Mouse (Mus musculus): ENCODE data around the gene Tes. TPM values are rescaled to one million over a fixed set of nuclear protein-coding genes. Genes with fewer than 3 reads are reported as not detected.
"Not testable (repeated sequence)": the region's sequence is repeated elsewhere in the genome, so short reads cannot be mapped to it uniquely, and the experiment has no call there.

Tes gene
- polyA plus RNA-seq, 1 experiment, result 2.1 TPM

- TF ChIP-seq CTCF (IDR thresholded peaks at IDR 0.05; ENCODE audit: borderline replicate concordance, insufficient read depth, low read depth, low read length) (no peak), POLR2A (IDR thresholded peaks at IDR 0.05; ENCODE audit: borderline replicate concordance, insufficient read depth, low read length) (no peak)
- Histone ChIP-seq H3K4me3 (replicated peaks; ENCODE audit: insufficient read depth, low read depth, low read length) (no peak overlapping the region), H3K27ac (ENCODE audit: insufficient read depth, low read length) (no peak overlapping the region), H3K27me3 (ENCODE audit: control insufficient read depth, insufficient read depth, low read length) (no peaks in the 10 kb centered on the region), H3K4me1 (ENCODE audit: control insufficient read depth, insufficient read depth, low read length) (no peaks in the 10 kb centered on the region)
- 76% methylated on average over 6 of the region's 6 CpGs for WGBS
- no peak for DNase-seq
These were observed 11.8 kb upstream of the Tes start for GRCm38 (mm10) chr6:17053028-17053660.

- TF ChIP-seq CTCF (IDR thresholded peaks at IDR 0.05; ENCODE audit: borderline replicate concordance, insufficient read depth, low read depth, low read length), result no peak
- no peak for TF ChIP-seq POLR2A (IDR thresholded peaks at IDR 0.05; ENCODE audit: borderline replicate concordance, insufficient read depth, low read length)
- DNase-seq, result no peak
- Histone ChIP-seq H3K27ac (ENCODE audit: insufficient read depth, low read length) (no peak overlapping the region), H3K4me3 (replicated peaks; ENCODE audit: insufficient read depth, low read depth, low read length) (no peak overlapping the region), H3K4me1 (ENCODE audit: control insufficient read depth, insufficient read depth, low read length) (no peaks in the 10 kb centered on the region), H3K27me3 (ENCODE audit: control insufficient read depth, insufficient read depth, low read length) (no peaks in the 10 kb centered on the region)
- WGBS, result 94% methylated on average over 2 of the region's 2 CpGs
These were observed 10.2 kb upstream of the Tes start for GRCm38 (mm10) chr6:17054781-17055180.

GRCm38 (mm10) chr6:17055659-17056058, 9.3 kb upstream of the Tes start:
- Histone ChIP-seq H3K4me1 (ENCODE audit: control insufficient read depth, insufficient read depth, low read length) (no peaks in the 10 kb centered on the region), H3K27me3 (ENCODE audit: control insufficient read depth, insufficient read depth, low read length) (no peaks in the 10 kb centered on the region), H3K27ac (ENCODE audit: insufficient read depth, low read length) (no peak overlapping the region), H3K4me3 (replicated peaks; ENCODE audit: insufficient read depth, low read depth, low read length) (no peak overlapping the region)
- no peak for DNase-seq
- WGBS, result 43% methylated on average over 2 of the region's 2 CpGs
- TF ChIP-seq CTCF (IDR thresholded peaks at IDR 0.05; ENCODE audit: borderline replicate concordance, insufficient read depth, low read depth, low read length), result no peak
- TF ChIP-seq POLR2A (IDR thresholded peaks at IDR 0.05; ENCODE audit: borderline replicate concordance, insufficient read depth, low read length), result no peak

- no peak overlapping the region for H3K4me3 ChIP-seq (replicated peaks; ENCODE audit: insufficient read depth, low read depth, low read length)
- no peaks in the 10 kb centered on the region for H3K27me3 ChIP-seq (ENCODE audit: control insufficient read depth, insufficient read depth, low read length)
- TF ChIP-seq CTCF (IDR thresholded peaks at IDR 0.05; ENCODE audit: borderline replicate concordance, insufficient read depth, low read depth, low read length), result no peak
- TF ChIP-seq POLR2A (IDR thresholded peaks at IDR 0.05; ENCODE audit: borderline replicate concordance, insufficient read depth, low read length), result no peak
- no peaks in the 10 kb centered on the region for H3K4me1 ChIP-seq (ENCODE audit: control insufficient read depth, insufficient read depth, low read length)
- no peak for DNase-seq
- 80% methylated on average over 2 of the region's 2 CpGs for WGBS
- no peak overlapping the region for H3K27ac ChIP-seq (ENCODE audit: insufficient read depth, low read length)
These were observed 5.4 kb upstream of the Tes start for GRCm38 (mm10) chr6:17059501-17059900.

GRCm38 (mm10) chr6:17060154-17060553, 4.8 kb upstream of the Tes start:
- TF ChIP-seq CTCF (IDR thresholded peaks at IDR 0.05; ENCODE audit: borderline replicate concordance, insufficient read depth, low read depth, low read length) (no peak), POLR2A (IDR thresholded peaks at IDR 0.05; ENCODE audit: borderline replicate concordance, insufficient read depth, low read length) (no peak)
- H3K4me3 ChIP-seq (replicated peaks; ENCODE audit: insufficient read depth, low read depth, low read length), result no peak overlapping the region
- H3K27ac ChIP-seq (ENCODE audit: insufficient read depth, low read length), result no peak overlapping the region
- no peaks in the 10 kb centered on the region for H3K4me1 ChIP-seq (ENCODE audit: control insufficient read depth, insufficient read depth, low read length)
- H3K27me3 ChIP-seq (ENCODE audit: control insufficient read depth, insufficient read depth, low read length), result no peaks in the 10 kb centered on the region
- 93% methylated on average over 2 of the region's 2 CpGs for WGBS
- DNase-seq, result no peak

- 87% methylated on average over 4 of the region's 4 CpGs for WGBS
- H3K4me3 ChIP-seq (replicated peaks; ENCODE audit: insufficient read depth, low read depth, low read length); DNase-seq; H3K27me3 ChIP-seq (ENCODE audit: control insufficient read depth, insufficient read depth, low read length); H3K4me1 ChIP-seq (ENCODE audit: control insufficient read depth, insufficient read depth, low read length); H3K27ac ChIP-seq (ENCODE audit: insufficient read depth, low read length): not testable (repeated sequence)
These were observed 3.1 kb upstream of the Tes start for GRCm38 (mm10) chr6:17061826-17062225.

- no peaks in the 10 kb centered on the region for H3K4me1 ChIP-seq (ENCODE audit: control insufficient read depth, insufficient read depth, low read length)
- WGBS, result 80% methylated on average over 6 of the region's 6 CpGs
- DNase-seq, result no peak
These were observed 2.6 kb upstream of the Tes start for GRCm38 (mm10) chr6:17062366-17062765.

GRCm38 (mm10) chr6:17065791-17066169, 831 bp downstream of the Tes start:
- TF ChIP-seq POLR2A (IDR thresholded peaks at IDR 0.05; ENCODE audit: borderline replicate concordance, insufficient read depth, low read length) (no peak), CTCF (IDR thresholded peaks at IDR 0.05; ENCODE audit: borderline replicate concordance, insufficient read depth, low read depth, low read length) (no peak)
- no peak for DNase-seq
- H3K4me3 ChIP-seq (replicated peaks; ENCODE audit: insufficient read depth, low read depth, low read length), result no peak overlapping the region
- WGBS, result 11% methylated on average over 12 of the region's 12 CpGs
- H3K27ac ChIP-seq (ENCODE audit: insufficient read depth, low read length), result no peak overlapping the region
- no peaks in the 10 kb centered on the region for H3K27me3 ChIP-seq (ENCODE audit: control insufficient read depth, insufficient read depth, low read length)
- H3K4me1 ChIP-seq (ENCODE audit: control insufficient read depth, insufficient read depth, low read length), result no peaks in the 10 kb centered on the region

More at GRCm38 (mm10) chr6:17062366-17062765, 2.6 kb upstream of the Tes start:
- TF ChIP-seq POLR2A (IDR thresholded peaks at IDR 0.05; ENCODE audit: borderline replicate concordance, insufficient read depth, low read length), result no peak
- TF ChIP-seq CTCF (IDR thresholded peaks at IDR 0.05; ENCODE audit: borderline replicate concordance, insufficient read depth, low read depth, low read length), result no peak
- H3K27me3 ChIP-seq (ENCODE audit: control insufficient read depth, insufficient read depth, low read length), result no peaks in the 10 kb centered on the region
- H3K4me3 ChIP-seq (replicated peaks; ENCODE audit: insufficient read depth, low read depth, low read length), result no peak overlapping the region
- no peak overlapping the region for H3K27ac ChIP-seq (ENCODE audit: insufficient read depth, low read length)
